Mouse (Mus musculus) kidney, postnatal 14 days (tissue): ENCODE measurements at regions not wholly inside any gene's neighbourhood (a gene's known extent, or its start where the extent isn't known, plus 50 kb on each side); places are given as distances from the start of the nearest gene placed in this dataset.
A peak's percentile ranks its signal among the peaks of the same experiment; 100 is the strongest.

Experiments
- DNase-seq: peaks from one replicate; pipeline ENCODE4 v3.0.0; 2022; ENCODE audit warnings: mixed read lengths

DNA sequence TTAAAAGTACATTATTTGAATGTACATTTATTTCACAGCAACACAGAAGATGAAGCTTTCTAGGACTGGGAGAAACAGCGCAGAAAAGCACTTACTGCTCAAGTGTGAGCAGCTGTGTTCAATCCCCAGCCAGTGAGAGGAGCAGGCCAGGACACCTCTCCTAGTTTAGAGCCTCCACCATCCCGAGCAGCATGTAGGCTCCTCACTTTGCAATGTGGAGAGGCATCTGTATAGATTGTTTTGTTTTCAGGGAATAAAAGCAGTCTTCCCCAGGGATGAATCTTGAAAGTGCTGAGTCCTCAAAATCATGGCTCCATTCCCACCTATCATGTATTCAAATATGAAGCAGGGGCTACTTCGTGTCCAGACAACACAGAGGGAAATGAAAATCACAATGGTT, 293.1 kb downstream of the Cdh26 start:
- no peak for DNase-seq

DNA sequence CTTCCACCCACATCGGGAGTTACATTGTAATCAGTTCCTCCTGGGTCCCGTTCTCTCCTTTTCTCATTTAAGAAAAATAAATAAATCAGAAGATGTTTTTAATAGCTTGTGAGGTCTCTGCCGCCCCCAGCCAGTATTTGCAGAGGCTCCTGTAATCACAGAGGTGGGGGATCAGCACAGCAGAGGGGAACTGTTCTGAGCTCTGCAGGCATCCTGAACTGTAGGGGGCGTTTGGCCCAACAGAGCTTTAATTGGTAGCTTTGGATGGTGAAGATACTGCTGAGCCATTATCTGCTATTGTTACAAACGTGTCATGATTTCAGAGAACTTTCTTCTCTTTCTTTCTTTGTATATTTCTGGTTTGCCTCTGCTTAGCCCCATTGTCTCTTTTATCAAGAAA, 293.9 kb downstream of the Cdh26 start:
- DNase-seq, result no peak

DNA sequence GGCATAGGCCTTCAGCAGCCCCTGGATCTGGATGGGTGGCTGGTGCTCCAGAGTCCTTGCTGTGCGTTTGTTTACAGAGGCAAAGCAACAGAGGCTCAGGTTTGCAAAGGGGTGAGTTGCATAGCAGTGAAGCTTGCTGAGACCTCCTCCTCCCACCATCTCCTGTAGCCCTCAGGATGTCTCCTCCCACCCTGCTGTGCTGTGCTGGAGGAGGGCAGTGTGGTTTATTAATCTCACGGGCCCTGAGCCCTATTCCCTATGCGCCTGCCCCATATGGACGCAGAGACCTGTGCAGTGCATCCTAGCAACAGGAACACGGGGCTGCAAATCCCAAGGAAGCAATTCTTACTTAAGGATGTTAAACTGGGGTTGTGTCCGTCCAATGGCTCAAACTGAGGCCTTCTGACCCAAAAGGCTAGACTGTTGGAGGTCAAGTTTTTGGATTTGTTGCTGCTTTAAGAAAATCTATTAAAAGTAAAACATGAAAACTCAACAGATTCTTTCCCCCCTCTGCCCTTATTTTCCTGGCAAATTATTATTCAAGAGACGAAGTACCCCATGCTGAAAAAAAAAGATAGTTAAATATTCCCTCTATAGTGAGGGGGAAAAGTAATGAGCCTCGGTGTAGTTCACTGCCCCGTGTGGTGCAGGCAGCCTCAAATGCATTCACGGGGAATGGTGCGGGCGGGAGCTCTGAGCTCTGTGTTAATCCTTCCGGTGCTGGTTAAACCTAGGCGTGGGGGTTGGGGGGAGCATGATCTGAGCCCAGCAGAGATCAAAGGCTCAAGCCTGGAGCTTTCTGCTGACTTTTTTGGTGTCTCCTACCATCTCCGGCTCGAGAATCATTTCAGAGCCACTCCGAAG, 297.8 kb downstream of the Cdh26 start:
- DNase-seq, result peak; percentile 11

GRCm38 (mm10) chr2:178728794-178729120, 298.4 kb downstream of the Cdh26 start:
- DNase-seq, result no peak

DNA sequence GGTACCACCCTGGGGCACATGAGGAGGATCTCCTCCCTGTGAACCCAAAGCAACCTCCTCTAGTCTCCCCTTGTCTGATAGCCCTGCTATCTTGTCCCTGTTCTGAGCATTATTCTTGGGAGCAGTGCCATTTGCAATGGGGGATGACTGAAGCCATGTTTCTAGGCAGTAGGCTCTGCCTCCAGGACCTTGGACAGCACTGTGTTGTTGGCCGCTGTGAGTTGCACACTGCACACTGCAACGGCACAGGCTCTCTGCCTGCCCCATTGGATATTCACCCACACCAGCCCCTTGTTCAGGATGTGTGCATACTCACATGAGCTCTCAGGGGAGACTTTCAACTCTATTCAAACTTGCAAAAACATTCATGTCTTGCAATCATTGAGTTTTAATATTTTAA, 304.8 kb downstream of the Cdh26 start:
- peak; percentile 39 for DNase-seq

GRCm38 (mm10) chr2:178744617-178745016, 314.3 kb downstream of the Cdh26 start:
- no peak for DNase-seq

DNA sequence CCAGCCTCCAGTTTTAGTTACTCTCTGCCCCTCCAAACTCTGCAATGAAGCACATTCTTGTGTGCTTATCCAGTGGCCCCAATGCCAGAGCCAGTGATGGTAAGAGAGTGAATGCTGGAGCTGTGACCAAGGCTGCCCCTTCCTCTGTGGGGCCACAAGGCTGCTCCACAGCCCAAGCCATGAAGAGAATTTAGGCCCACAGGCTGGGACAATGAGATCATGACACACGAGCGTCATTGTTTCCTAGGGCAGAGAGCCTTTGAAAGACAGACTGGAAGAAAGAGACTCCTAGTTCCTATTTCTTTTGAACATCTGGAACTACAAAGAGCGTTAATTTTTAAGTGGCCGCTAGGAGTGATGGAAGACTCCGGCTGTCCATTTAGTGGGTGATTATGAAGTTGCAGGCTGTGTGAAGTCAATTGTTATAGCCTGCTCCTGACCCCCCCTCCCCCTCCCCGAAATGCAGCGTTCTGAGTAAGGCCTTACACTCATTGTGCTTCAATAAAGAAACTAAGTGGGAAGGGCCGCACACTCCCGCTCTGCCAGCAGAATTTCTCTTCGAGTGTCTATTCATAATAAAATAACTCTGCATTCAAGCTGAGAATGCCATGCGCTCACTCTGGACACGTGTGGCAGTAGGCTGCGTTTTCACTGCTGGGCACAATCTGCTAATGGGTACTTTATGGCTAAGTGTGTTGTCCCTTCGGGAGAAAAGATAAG, 315.1 kb downstream of the Cdh26 start:
- DNase-seq, result no peak

- no peak for DNase-seq
Measured at GRCm38 (mm10) chr2:178751247-178751646, 320.9 kb downstream of the Cdh26 start.

- DNase-seq, result peak; percentile 59
Measured at GRCm38 (mm10) chr2:178758366-178758765, 328.0 kb downstream of the Cdh26 start.

DNA sequence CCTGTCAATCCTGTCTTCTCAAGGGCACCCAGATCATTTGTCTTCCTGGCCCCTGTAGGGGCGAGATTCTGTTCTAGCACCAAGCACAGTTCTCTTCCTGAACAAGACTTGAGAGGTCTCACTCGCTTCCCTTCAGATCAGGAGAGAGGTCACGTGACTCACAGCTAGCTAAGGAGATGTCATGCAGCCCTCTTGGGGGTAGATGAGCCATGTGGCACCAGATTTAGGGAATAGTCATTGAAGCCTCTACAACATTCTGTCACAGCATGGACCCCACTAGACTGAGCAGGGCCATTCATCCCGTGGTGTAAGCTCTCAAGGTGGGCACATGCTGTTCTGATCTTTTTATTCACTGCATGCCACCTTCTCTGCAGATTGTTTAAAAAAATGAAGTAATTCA, 338.2 kb downstream of the Cdh26 start:
- DNase-seq, result no peak

DNA sequence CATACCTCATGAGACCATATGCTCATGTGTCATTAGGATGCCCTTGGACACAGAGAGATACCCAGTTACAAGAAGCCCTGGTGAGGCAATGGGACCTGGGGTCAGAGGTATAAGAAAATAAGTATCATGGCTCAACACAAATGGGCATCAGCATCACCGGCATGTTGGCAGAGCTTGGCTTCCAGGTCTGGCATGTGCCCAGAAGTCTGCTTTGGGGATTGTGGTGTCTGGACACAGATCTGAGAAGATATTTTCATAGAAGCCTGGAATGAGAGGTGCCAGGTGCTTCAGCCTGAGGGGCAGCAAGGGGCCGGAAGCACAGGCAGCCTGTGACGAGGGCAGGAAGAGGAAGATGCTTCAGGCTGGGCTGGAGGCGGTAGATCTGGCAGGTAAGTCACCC, 338.7 kb downstream of the Cdh26 start:
- DNase-seq, result no peak

DNA sequence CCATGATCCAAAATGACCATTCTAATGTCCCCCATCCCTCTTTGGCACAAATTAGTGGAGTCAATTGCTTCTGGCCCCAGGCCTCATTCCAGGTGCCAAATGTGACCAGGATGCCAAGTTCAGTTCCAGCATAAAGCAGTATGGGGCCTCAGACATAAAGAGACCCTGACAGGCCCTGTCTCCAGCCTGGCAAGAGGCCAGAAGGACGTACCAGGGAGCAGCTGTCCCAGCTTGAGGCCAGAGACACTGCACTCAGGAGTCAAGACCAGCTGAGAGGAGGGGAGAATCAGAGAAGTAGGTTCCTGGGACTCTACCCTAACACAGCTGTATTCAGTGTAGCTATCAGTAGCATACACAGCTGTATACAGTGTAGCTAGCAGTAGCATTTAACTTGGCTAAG, 341.1 kb downstream of the Cdh26 start:
- DNase-seq, result no peak

GRCm38 (mm10) chr2:178771881-178772280, 341.6 kb downstream of the Cdh26 start:
- DNase-seq, result no peak

GRCm38 (mm10) chr2:178784822-178785589, 354.7 kb downstream of the Cdh26 start:
- DNase-seq, result no peak

DNA sequence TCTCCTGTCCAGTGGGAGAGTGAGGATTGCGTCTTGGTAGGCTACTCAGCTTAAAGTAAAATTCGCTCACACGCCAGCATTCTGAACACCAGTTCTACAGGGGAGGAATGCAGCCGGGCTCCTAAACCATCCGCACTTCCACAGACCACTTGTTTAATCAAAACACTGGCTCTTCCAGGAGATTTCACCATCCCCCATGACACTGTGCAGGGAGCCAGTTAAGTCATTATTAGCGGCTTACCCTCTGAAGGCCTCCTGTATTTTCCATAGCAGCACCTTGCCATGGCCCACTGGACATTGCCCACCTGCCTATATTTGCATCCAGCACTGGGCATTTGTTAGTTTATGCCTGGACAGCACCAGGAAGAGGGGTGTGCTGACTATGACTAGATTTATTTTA, 355.5 kb downstream of the Cdh26 start:
- no peak for DNase-seq

DNA sequence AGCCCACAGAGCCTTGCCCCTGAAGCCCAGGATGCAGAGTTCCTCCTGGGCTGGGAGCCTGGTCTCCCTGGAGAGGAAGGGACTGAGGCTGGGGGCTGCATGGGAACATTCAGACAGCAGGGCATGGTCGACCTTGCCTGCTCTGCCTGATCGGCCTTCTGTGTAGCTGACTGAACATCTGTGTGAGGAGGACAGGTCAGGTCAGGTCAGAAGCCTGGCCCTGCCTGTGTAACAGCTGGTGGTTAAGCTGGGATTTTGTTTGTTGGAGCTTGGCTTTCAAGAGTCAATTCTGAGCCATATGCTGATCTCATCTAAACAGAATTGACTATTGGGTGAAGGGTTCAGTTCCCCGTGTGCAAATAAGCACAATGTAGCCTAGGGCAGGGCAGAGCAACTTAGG, 365.5 kb downstream of the Cdh26 start:
- DNase-seq, result no peak

DNA sequence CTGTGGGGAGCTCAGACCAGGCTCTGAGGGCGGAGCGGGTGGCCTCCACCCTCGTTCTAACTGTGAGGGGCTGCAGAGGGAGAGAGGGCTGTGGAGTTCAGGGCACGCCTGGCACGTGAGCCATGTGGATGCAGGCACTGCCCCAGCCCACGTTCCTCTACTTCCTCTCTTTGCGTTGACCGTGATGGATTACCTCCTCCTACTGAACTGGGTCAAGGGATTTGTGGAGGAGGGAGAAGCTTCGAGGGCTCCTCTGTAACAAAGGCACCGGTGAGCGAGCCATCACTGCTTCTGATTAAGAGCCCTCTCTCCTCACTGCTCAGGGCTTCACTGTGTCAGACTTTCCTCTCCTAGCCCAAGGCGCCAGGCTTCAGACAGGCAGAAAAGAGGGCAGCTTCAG, 371.1 kb downstream of the Cdh26 start:
- DNase-seq, result no peak

GRCm38 (mm10) chr2:178805283-178805682, 375.0 kb downstream of the Cdh26 start:
- no peak for DNase-seq

DNA sequence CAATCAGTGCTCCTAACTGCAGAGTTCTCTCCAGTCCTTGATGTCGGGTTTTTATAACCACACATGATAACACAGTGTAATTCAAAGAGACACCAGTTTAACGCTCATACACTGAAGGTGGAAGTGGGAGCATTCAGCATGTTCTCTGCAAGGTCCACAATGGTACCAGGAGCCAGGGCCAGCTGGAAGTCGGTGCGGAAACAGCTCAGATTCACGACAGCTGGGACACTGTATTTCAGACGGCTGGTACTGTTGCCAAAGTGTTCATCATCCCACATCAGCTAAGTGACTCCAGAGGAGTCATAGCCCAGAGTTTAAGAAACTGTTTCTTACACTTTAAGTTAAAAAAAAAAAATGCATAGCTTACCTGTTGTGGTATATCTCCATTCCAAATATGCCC, 391.2 kb downstream of the Cdh26 start:
- no peak for DNase-seq

- DNase-seq, result no peak
Measured at GRCm38 (mm10) chr2:178830313-178830712, 400.0 kb downstream of the Cdh26 start.

DNA sequence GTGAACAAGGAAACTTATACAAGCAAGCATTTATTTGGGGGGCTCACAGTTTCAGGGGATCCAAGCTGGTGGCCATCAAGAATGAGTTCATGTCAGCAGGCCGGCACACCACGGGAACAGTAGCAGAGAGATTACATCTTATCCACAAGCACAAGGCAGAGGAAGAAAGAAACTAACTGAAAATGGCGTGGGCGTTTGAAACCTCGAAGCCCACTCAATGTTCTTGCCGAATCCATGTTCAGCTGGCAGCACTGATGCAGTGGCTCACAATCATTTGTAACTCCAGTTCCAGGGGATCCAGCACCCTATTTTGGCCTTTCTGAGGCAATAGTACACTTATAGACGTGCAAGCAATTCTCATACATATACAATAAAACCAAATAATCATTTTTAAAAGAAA, 404.7 kb downstream of the Cdh26 start:
- no peak for DNase-seq

GRCm38 (mm10) chr2:178838571-178838970, 408.2 kb downstream of the Cdh26 start:
- no peak for DNase-seq

- DNase-seq, result no peak
Measured at GRCm38 (mm10) chr2:178840975-178841374, 410.6 kb downstream of the Cdh26 start.

- DNase-seq, result no peak
Measured at GRCm38 (mm10) chr2:178842595-178842994, 412.3 kb downstream of the Cdh26 start.
